Mouse (Mus musculus): ENCODE measurements around the gene Hist2h3c2.
"Not testable (repeated sequence)": the region's sequence is repeated elsewhere in the genome, so short reads cannot be mapped to it uniquely, and the experiment has no call there.

Gene Hist2h3c2

DNA sequence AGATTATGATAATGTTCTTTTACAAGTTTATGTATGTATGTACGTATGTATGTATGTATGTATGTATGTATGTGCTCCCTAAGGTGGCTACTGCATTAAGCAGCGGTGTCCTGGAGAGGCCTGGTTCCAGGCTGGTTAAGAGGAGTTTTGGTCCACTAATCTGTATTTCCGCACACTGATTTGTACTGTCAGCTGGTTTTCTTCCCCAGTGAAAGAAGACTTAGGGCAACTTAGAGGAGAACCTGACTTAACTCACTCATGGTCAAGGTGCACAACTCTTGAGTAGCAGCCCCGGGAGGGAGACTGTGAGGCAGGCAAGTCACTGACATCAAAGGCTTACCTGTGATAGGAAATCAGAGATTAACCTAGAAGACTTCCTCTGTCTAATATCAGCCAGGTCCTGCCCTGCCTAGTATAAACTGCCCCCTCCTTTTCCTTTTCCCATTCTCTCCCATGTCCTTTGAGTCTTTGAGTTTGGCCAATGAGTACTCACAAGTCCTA lies 2.0 kb downstream of the Hist2h3c2 start:
- no peak for DNase-seq (ENCODE audit: low spot score in 2 of 2)

DNA sequence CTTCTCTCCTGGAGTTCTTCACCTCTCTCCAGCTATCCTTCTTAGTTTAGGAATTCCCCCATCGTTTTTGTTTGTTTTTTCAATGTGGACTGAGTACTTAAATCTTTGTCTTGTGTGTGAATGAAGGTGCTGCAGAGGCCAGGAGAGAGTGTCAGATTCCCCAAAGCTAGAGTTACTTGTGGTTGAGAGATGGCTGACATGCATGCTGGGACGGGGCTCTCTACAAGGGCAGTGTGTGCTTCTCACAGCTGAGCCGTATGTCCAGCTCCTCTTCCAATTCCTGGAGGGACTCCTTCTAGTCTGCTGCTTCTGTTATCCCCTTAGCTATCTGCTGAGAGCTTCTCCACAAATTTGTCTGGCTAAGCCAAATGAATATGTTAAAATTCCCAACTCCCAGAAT lies 3.1 kb downstream of the Hist2h3c2 start:
- no peak for DNase-seq (ENCODE audit: low spot score in 2 of 2)

DNA sequence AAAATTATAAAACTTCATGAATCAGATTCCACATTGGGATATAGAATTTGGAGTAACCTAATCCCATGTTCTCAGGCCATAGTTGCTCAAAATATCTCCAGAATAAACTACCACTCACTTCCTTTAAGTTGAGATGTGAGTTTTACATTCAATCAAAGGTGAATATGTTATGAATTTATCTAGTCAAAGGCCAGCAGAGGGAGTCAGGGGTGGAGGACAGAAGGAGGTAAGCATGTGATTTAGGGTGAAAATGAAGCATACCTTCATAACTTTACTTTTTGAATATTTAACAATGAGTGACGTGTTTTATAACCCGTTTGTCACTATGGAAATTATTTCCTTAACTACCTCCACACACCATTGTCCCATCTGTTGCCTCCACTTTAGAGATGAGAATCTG lies 4.0 kb downstream of the Hist2h3c2 start:
- DNase-seq (ENCODE audit: low spot score in 2 of 2): no peak

DNA sequence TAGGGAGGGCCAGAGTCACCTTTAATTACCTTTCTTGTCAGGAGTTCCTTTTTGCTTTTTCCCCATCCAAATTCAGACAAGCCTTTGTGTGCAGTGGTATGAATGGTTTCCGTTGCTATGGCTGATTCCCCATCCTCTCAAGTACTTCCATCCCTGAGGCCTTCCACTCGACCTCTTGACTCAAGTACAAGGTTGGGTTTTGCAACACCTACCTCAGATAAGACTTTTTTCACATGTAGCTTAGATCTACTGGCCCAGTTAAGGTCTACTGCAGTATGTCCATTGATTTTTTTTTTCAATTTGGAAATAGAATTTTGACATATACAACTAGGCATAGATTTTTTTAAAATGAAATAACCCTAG lies 7.2 kb downstream of the Hist2h3c2 start:
- no peak for DNase-seq (ENCODE audit: low spot score in 2 of 2)

DNA sequence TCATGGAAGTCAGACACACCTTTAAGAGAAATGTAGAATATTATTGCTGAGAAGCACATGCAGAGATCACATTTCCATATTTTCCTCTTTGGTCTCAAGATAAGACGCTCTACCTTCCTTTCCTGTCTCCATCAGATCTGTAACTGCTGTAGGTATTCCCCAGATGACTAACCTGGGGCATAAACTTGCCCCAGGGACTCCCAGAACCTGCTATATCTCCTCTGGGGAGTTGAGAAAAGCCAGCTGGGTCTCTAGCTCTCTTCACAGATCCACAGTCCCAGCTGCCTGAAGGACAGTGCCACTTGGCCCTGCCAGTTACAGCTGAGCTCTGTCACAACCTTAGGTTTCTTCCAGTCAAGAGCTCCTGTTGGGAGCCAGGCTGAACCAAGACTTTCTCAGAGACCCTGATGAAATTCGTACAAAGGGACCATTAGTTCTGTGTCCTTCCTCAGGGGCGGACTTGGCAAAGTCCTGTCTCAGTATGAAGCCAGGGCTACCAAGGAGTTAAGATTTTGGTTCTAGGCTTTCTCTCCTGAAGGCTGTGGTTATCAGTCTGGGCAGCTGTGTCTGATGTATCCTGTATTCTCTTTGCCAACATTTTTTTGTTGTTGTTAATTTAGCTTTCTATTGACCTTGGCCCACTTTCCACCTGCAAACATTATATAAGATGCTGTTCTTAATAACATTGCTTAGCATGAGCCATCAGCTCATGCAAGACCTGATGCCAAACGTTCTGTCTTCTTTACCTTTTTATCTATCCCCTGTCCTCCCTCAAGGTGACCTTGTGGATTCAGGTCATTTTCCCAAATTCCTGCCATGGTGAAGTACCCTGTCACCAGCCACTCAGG lies 7.8 kb downstream of the Hist2h3c2 start:
- DNase-seq (ENCODE audit: low spot score in 2 of 2): no peak

DNA sequence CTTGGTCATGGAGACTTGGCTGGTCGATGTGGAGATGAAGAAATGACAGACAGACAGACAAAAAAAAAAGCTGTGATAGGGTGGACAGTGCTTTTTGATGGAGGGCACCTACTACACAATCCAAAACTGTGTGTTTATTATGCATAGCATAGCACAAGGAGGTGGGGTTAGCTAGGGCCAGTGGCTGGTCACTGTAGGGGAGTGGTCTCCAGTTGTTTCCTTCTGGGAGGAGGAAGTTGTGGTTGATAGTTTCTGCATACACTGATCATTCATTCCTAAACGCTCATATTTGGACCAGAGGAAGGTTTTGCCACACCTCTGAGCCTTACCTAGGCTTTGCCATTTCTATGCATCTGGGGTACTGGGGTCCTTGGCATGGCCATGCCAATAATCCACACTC lies 8.5 kb downstream of the Hist2h3c2 start:
- no peak for DNase-seq (ENCODE audit: low spot score in 2 of 2)

DNA sequence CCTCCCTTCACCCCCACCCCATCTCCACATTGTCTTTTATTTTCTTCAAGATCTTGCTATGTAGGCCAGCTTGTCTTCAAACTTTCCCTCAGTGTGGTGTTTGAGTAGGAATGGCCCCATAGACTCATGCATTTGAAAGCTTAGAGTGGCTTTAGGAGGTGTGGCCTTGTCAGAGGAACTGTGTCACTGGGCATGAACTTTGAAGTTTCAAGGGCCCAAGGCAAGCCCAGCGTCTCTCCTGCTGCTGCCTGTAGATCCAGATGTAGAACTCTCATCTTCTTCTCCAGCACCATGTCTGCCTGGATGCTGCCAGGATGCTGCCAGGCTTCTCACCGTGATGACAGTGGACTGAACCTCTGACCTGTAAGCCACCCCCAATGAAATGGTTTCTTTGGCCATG lies 10.1 kb downstream of the Hist2h3c2 start:
- no peak for DNase-seq (ENCODE audit: low spot score in 2 of 2)

DNA sequence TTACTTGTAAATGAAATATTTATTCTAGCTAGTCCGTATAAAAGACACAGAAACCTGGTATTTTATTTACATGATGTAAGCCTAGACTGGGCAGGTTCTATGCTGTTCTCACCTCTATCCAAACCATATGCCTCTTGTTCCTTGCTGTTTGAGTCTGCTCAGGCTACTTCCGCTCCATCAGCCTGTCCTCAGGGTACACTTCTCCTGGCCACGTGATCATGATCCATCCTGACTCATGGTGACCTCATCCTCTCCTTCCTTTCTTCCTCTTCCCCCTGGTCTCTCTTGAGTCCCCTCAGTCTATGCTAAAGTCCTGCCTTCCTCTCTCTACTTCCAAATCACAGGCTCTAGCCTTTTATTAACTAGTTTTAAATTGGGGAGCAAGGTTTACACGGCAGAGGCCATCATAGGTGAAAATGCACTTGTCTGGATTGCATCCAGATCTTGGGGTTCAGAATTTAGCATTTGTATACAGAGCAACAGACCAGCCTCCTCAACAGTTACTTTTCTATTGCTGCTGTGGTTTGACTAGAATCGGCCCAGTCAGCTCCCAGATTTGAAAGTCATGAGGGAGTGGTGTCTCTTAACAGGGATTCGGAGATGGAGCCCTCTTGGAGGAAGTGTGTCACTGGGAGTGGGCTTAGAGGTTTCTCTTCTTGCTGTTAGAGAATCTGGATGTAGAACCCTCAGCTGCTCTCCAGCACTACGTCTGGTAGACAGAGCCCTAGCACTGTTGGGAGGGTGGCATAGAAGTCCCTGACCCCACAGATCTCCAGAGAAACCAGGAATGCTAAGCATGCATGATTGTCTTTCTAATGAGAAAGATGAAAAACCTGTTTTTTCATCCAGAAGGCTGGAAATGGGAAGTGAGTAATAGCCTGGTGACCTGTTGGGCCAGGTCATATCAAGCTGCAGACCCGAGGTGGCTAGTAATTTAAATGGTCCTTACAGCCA lies 12.0 kb downstream of the Hist2h3c2 start:
- DNase-seq (ENCODE audit: low spot score in 2 of 2): no peak

DNA sequence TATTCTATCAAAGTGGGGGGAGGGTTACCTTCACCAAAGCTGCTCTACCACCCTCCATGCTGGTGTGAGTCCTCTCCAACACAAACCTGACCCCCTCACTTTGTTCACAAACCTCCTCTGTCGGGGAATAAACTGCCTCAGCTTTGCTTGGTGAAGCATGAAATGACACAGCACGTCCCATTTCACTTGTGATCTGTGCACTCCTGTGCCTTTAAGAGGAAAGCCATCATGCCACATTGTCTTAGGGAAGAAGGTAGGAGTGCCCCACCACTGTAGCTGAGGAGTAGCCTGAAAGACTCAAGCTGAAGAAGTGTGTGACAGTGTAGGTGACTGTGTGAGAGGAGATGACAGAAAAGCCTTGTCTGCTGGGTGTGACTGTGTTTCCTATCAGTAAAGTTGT lies 13.5 kb downstream of the Hist2h3c2 start:
- no peak for DNase-seq (ENCODE audit: low spot score in 2 of 2)

DNA sequence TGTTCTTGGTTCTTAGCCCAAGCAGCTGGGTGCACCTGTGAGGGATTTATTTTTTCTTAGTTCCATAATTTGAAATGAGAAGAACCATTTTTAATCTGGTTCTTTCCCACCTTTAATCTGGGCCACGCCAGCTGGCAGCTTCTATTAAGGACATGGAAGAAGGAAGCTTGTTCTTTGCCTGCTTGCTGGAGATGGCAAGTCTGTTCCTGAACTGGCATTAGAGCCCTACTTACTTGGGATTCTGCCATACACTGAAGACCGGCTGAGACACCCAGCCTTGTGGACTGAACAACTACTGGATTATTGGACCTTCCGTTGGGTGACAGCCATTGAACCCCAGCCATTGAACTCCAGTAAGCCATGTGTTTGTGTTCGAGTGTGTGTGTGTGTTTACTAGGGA lies 16.2 kb downstream of the Hist2h3c2 start:
- peak; percentile 46 to 60 for DNase-seq (ENCODE audit: low spot score in 2 of 2)

DNA sequence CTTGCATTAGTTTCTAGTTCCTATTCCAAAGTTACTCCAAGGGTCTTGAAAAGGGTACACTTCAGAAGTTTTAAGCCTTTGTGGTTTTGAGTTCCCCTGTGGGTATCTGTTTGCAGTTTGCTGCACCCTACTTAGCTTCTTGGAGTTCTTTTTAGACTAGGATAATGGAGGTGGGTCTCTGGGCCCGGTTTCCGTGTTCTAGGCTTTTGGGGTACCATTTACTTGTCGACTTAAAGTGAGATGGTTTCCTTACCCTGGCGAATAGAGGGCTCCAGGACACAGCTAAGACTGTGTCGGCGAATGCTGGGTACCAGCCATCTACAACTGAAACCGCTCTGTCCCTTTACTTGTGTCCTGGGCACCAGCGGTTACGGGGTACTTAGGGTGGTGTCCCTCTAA lies 17.3 kb downstream of the Hist2h3c2 start:
- DNase-seq (ENCODE audit: low spot score in 2 of 2): no peak

DNA sequence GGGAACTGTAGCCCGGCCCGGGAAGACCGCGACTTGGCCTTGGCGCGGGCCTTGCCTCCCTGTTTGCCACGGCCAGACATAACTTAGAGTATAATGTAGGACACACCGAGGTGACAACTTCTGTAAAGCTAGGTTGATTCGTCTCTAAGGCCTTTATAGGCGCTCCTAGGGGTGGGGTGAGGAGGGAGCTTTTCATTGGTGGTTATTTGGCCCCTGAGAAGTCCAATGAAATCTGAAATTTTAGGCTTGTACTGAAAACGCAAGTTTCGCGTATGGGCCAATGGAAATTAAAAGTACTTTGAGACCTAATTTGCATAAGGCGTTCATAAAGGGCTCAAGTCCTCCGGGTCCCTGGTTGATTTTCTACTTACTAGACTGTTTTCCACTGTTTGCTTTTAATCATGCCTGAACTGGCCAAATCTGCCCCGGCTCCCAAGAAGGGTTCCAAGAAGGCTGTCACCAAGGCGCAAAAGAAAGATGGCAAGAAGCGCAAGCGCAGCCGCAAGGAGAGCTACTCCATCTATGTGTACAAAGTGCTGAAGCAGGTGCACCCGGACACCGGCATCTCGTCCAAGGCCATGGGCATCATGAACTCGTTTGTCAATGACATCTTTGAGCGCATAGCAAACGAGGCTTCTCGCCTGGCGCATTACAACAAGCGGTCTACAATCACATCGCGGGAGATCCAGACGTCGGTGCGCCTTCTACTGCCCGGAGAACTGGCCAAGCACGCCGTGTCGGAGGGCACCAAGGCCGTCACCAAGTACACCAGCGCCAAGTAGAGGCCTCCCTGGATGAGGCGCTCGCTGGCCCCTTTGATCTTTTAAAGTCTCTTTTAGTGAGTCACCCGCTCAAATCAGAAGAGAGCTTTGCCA lies 17.9 kb downstream of the Hist2h3c2 start, which contains the start of the genes Hist2h2ac and Hist2h2be:
Gene Hist2h2ac (minus strand): TSS at position 116 of the 875 bp plus-strand sequence.
Gene Hist2h2be (plus strand): TSS at position 355 of the 875 bp plus-strand sequence.
- DNase-seq (ENCODE audit: low spot score in 2 of 2): peak; percentile 85 to 92

DNA sequence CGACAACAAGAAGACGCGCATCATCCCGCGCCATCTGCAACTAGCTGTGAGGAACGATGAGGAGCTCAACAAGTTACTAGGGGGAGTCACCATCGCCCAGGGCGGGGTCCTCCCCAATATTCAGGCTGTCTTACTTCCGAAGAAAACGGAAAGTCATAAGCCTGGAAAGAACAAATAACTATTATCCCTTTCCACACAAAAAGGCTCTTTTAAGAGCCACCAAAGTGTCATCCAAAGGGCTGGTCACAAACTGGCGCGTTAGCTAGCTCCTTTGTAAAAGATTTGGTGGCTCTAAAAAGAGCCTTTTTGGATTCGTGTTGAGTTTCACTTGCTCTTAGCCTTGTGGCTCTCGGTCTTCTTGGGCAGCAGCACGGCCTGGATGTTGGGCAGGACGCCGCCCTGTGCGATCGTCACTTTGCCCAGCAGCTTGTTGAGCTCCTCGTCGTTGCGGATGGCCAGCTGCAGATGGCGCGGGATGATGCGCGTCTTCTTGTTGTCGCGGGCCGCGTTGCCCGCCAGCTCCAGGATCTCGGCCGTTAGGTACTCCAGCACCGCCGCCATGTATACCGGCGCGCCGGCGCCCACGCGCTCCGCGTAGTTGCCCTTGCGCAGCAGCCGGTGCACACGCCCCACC lies 18.7 kb downstream of the Hist2h3c2 start:
- not testable (repeated sequence) for DNase-seq (ENCODE audit: low spot score in 2 of 2)

DNA sequence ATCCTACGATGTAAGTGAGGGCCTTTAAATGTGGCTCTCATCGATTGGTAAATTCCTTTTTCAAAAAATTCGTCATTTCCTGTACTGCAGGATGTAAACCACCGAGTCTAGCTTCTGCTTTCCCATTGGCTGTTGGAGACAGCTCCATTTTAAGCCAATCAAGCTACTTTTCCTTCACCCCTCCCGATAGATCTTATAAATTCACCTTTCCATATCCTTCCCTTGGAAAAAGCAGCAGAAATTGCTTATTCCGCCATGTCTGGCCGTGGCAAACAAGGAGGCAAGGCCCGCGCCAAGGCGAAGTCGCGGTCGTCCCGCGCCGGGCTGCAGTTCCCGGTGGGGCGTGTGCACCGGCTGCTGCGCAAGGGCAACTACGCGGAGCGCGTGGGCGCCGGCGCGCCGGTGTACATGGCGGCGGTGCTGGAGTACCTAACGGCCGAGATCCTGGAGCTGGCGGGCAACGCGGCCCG lies 19.2 kb downstream of the Hist2h3c2 start, which contains the start of the genes Bola1 and Hist2h2ab:
Gene Bola1 (minus strand): TSS at position 49 of the 470 bp plus-strand sequence.
Gene Hist2h2ab (plus strand): TSS at position 205 of the 470 bp plus-strand sequence.
- peak; percentile 72 to 90 for DNase-seq (ENCODE audit: low spot score in 2 of 2)

DNA sequence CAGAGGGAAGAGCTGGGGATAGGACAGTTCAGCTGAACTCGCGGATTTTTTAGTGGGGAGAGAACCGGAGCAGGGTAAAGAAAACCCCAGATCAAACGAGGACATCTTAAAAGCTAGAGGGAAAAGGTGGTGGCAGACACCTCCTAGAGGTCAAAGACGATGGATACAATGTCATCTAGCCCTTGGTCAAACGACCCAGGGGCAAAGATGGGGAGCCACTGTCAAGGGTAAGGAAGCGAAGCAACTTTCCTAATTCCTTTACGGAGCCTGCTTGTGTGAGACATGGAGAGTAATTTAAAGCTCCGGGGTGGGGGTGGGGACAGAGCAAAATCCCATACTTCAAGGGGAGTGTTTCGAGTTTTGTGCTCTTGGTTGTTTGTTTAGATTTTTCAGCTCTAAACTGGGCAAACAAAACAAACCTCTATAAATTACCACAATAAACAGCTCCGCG lies 19.7 kb downstream of the Hist2h3c2 start:
- no peak for DNase-seq (ENCODE audit: low spot score in 2 of 2)

DNA sequence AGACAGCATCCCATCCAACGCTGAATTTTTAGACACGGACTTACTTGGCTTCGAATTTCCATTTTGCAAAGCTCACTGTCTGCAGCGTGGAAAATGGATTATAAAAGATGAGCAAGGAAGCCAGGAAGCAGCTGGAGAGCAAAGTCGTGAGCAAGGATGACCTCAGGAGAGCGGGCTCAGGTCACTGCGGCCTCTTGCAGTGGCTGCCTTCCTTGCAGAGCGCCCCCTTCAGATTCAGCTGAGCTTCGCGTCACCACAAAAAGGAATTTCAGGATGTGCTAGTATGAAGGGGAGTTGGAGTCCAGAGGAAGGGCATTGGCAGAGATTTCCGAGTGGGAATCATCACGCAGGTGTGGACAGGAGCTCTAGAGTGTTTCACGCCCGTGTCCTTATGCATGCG lies 29.7 kb downstream of the Hist2h3c2 start:
- DNase-seq (ENCODE audit: low spot score in 2 of 2): no peak

DNA sequence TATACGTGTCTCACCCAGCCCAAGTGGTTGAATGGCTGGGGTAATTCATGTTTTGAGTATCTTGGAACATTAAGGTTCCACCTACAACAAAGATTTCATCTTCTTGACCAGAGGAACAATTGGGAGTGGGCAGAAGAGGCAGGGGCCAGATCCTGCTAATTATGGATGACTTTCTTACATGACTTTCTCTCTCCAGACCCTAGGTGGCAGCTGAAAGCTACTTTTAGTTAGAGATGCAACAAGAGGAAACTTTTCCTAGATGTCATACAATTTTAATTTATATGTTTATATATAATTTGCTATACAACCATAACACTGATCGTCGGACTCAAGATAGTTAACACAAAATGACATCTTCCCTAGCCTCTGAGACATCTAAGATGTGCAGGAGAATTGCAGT lies 31.1 kb downstream of the Hist2h3c2 start:
- no peak for DNase-seq (ENCODE audit: low spot score in 2 of 2)

DNA sequence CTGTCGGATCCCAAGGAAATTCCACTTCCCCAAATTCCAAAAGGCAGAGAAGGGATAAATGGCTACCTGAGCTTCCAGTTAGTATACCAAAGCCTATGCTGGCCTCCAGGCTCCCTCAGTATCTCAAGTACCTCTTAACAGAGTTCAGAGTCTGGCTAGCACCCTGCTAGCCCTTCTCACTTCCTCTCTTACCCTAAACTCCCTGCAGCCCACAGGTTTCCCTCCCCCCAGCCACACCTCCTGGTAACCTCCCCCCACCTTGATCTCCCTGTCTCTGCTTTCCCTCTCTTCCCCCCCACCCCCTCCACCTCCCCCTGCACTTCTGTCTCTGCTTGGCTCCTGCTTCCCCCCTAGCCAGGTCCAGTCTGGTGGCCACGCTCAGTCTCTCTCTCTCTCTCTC lies 39.2 kb downstream of the Hist2h3c2 start:
- no peak for DNase-seq (ENCODE audit: low spot score in 2 of 2)

DNA sequence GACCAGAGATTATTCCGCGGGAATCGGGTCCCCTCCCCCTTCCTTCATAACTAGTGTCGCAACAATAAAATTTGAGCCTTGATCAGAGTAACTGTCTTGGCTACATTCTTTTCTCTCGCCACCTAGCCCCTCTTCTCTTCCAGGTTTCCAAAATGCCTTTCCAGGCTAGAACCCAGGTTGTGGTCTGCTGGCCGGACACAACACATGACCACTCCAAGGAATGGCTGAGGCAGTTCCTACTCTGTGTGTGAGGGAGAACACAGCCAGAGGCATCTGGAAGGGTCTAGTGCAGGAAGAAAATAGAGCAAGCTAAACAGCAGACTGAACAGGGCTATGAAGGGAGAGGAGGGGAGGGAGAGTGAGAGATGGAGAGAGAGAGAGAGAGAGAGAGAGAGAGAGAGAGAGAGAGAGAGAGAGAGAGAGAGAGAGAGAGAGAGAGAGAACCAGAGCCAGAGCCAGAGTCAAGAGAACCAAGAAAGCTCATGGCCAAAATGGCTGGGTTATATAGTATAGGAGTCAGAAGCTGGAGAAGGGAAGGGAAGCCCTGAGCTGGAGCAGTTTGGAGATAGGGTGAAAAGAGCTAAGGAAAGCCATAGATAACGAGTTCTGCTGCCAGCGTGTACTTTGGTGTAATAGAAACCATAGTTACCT lies 40.2 kb downstream of the Hist2h3c2 start:
- not testable (repeated sequence) for DNase-seq (ENCODE audit: low spot score in 2 of 2)

DNA sequence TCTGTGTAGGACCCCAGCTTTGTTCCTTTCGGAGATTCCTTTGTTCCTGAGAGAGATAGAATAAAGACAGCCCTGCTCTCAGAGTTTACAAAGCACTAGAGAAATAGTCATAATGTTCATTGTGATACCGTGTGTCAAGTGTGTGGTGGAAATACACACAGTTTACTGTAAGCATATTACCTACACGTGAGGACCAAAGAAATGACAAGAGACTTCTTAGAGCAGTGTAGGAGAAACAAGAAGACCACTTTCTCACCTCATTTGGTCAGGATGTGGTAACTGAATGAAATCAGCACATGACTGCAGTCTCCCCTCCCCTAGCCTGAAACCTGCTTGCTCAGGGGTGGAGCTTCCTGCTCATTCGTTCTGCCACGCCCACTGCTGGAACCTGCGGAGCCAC lies 40.7 kb downstream of the Hist2h3c2 start:
- no peak for DNase-seq (ENCODE audit: low spot score in 2 of 2)
